Mouse (Mus musculus) kidney, adult 9 months (tissue): ENCODE data around the gene Plch2.
A peak's percentile ranks its signal among the peaks of the same experiment; 100 is the strongest.

Source experiments
- DNase-seq: peaks from one replicate; pipeline ENCODE4 v3.0.0; 2022

Gene Plch2

DNA sequence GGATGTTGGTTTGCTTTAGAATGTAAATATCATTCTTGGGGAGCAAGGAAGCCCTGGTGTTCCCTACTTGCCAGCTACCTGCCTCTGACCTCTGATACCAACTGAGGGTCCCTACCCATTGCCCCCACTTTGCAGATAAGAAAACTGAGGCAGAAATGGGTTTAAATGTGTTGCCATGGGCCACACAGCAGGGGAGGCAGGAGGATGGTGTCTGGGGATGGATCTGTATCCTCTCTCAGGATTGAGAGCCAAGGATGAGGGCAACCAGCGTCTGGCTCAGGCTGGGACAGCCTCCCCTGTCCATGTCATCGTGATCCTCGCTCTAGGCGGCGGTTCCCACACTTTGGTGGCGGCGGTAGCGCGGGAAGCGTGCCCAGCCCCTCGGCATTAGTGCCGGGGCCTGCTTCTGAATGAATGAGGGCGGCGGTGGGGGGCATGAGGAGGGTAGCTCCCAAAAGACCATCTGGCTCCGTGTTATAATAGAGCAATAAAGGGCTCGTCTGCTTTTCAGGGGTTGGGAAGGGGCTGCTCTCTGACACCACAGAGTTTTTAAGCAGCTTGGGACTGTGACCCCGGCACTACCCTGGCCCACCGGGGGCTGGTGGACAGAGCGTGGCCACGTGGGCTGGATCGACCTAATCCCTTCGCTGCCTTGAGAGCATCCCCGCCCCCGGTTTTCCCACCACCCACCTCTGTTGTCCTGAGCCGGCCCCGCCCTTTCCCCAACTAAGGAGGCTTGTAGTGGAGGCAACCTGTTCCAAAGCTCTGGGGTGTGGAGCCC is 103.9 kb downstream of the Plch2 start:
- no peak for DNase-seq

DNA sequence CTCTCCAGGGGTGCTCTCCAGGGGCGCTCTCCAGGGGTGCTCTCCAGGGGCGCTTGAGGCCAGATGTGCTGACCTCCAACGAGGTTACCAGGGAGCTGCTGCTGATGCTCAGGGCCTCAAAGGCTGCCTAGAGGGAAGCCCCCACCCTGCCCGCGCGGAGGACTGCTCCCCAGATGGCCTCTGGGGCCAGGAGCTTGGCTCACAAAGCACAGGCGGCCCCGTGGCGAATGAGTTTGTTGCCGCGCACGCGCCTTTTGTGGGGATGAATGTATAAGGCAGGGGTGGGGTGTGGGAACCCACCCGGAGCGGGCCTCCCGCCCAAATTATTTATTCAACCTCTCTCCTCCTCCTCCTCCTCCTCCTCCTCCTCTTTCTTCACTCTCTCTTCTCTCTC is 107.0 kb downstream of the Plch2 start:
- DNase-seq = no peak

GRCm38 (mm10) chr4:154948940-154949588 is 107.5 kb downstream of the Plch2 start:
- no peak for DNase-seq

DNA sequence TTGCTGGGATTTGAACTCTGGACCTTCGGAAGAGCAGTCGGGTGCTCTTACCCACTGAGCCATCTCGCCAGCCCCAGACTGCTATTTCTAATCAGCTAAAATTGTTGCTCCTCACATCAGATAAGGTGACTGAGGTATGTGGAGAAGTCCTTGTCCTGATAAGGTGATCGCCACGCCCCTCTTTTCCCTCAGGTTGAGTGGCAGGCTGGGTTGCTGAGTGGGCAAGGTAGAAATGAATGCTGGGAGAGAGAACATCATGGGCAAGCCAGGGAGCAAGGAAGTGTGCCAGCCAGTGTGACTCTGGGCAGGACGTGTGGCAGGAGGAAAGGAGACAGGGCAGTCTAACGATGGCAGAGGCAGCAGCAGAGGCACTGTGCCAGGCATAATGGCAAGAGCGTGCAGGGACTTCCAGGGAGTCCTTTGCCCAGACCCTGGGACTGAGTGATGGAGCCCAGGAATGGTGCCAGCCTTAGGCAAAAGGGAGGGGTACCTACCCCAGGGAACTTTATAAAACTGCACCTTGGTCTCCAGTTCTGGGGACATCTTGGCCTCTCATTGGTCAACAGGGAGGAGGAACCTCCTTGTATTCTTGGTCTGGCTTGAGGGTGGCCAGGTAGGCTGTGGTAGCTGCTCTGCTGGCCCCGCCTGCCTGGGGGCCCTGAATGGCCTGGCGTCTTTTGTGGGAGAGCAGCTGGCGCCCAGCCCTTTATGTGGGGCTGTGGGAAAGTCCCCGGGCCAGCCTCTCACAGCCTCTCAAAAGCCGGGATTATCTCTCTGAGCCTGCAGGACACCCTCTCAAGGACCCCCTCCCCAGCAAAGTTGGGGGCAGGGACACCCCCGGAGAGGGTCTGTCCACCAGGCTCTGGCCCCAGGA is 108.3 kb downstream of the Plch2 start:
- DNase-seq = no peak

GRCm38 (mm10) chr4:154946319-154946718 is 110.3 kb downstream of the Plch2 start:
- DNase-seq = peak; percentile 89

DNA sequence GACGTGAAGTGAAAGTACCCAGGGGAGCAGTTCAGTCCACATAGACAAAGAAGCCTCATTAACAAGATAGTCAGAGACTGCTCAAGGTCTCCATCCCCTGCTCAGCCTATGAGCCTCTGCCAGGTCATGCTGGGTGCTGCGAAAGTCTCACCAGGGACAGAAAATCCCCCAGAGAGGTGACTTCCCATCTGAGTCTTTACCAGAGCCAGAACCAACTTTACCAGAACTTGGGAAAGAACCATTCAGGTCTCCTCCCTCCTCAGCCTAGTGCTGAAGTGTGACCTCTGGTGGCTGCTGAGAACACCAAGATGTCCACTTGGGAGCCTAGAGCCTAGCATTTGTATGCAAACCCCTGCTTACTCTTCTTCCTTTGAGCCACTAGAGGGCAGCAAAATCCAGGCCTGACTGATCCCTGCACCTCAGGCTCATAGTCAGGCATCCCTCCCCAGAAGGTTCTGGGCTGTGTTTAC is 112.4 kb downstream of the Plch2 start:
- DNase-seq = peak; percentile 91

DNA sequence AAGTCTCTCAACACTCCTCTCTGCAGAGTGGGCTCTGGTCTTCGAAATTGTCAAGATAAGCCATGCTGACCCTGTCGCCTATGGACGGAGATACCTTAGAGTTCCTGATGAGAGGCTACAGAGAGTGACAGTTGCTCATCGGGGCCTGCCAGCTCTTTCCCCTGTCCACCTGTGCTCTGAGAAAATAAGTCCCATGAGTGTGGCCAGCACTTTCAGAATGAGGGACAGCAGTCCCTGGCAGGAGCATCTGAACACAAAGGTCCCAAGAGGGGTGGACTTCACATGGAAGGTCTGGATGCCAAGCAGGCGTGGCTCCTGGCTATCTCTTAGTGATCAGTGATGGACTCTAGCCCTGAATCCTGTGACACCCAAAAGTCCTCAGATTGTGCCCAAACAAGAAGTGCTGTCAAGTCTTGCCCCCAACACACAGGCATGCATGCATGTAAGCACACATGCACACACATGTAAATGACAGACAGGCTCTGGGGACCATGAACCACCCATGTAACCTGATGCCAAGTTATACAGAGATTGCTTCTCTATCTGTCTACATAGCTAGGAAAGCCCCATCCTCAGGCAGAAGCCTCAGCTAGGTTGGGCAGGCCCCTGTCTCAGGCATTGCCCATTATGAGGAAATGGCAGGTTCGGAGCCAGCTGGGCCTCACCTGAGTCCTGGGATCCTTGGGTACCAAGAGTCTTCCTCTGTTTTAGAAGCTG is 113.1 kb downstream of the Plch2 start:
- no peak for DNase-seq

- DNase-seq = no peak
These were observed 113.8 kb downstream of the Plch2 start for GRCm38 (mm10) chr4:154942632-154943322.

GRCm38 (mm10) chr4:154941831-154942230 is 114.8 kb downstream of the Plch2 start:
- no peak for DNase-seq

DNA sequence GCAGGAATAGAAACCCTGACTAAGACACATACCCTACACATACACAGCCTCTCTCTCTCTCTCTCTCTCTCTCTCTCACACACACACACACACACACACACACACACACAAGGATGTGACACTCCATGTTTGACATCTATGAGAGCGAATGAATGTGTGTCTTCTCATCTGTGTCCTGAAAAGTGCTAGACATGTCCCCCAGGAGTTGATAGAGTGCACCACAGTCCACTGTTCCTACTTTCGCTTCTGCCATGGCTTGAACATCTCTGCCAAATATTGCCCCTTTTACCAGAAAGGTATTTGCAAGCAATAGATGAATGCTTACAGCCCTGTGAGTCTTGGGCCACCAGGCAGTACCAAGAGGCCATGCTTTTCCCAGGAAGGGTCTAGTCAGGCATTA is 116.4 kb downstream of the Plch2 start:
- no peak for DNase-seq

DNA sequence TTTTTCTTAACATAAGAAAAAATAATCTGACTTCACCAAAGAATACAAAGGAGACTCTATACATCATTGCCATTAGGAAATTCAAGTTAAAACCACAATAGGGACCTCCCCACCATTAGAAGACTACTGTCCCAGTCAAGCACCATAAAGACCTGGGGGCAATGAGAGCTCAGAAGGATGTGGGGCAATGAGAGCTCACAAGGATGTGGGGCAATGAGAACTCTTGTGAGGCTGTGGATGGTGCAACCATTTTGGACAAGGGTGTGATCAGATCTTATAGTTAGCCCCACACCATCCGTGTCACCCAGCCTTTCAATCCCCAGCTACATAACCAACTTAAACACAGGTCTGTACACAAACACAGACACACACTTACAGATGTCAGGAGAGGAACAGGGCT is 118.8 kb downstream of the Plch2 start:
- no peak for DNase-seq

GRCm38 (mm10) chr4:154936542-154937255 is 119.9 kb downstream of the Plch2 start:
- DNase-seq = no peak

GRCm38 (mm10) chr4:154935788-154936187 is 120.8 kb downstream of the Plch2 start:
- DNase-seq = no peak

DNA sequence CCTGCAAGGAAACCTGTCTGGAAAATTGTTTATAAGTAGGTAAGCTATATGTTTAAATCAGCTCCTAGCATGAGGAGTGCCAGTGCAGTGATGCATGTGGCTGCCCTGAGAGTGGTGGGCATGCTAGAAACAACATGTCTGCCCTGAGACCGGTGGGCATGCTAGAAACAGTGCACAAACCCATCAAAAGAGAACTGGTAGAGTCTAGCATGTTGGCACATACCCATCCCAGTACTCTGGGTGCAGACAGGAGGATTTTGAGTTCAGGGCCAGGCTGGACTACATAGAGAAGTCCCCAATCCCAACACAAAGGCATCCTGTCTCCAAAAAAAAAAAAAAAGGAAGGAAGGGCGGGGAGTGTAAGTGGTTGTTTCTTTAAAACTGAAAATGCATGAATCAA is 121.8 kb downstream of the Plch2 start:
- DNase-seq = no peak

- no peak for DNase-seq
These were observed 123.2 kb downstream of the Plch2 start for GRCm38 (mm10) chr4:154933306-154933907.
